Mouse (Mus musculus) cerebellum, adult 2 months (tissue): ENCODE measurements around the gene H2afj.

Experiments
- CTCF ChIP-seq: fragments of 200-500 bp; IDR thresholded peaks from 2 replicates; pipeline ENCODE4 v1.5.1; 2011; ENCODE audit warnings: low read depth, mild to moderate bottlenecking, control low read depth, low read length, moderate library complexity, borderline replicate concordance; ENCODE audit not compliant: insufficient read depth
- POLR2A ChIP-seq: fragments of 200-500 bp; IDR thresholded peaks from 2 replicates; pipeline ENCODE4 v1.6.1; 2011; ENCODE audit warnings: low read length, control low read depth, borderline replicate concordance; ENCODE audit not compliant: insufficient read depth

DNA sequence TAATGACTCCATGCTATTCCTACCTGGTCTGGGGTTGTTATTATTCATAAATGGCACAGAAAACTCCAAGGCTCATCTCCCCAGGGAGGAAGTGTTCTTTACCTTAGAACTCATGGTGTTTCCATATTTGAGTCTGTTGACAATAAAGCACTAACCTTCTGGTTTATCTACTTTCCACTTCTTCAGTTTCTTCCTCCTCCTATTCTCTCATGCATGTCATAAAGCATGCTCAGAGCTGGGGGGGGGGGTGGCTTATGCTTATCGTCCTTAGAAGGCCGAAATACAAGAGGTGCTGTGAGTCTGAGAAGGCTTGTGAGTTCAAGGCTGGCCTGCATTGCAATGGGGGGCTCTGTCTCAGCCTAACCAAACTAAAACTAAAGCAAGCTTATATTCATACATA, 47.1 kb downstream of the H2afj start:
- TF ChIP-seq POLR2A (no peak), CTCF (no peak)
